Mouse (Mus musculus) neural tube, embryonic 12.5 days (tissue): ENCODE measurements around the gene Elavl3. TPM values are rescaled to one million over a fixed set of nuclear protein-coding genes. Genes with fewer than 3 reads are reported as not detected.

Source experiments
- ATAC-seq: fragments of 200-750 bp; cut with Nextera tagmentation; 2 replicates; pipeline ENCODE4 v1.8.0; 2017; ENCODE audit warnings: low read depth, mild to moderate bottlenecking, moderate TSS enrichment, moderate library complexity; ENCODE audit not compliant: low FRiP score
- H3K27ac ChIP-seq: fragments of 300-500 bp; sonication (generic); 2 replicates; pipeline ENCODE4 v1.5.1; 2016
- H3K27me3 ChIP-seq: fragments of 300-500 bp; sonication (generic); replicated peaks from 2 replicates; pipeline ENCODE4 v1.6.1; 2016; ENCODE audit warnings: mild to moderate bottlenecking
- H3K36me3 ChIP-seq: fragments of 300-500 bp; sonication (generic); 2 replicates; pipeline ENCODE4 v1.6.1; 2016; ENCODE audit warnings: mild to moderate bottlenecking
- H3K4me1 ChIP-seq: fragments of 300-500 bp; sonication (generic); 2 replicates; pipeline ENCODE4 v1.6.1; 2016
- H3K4me2 ChIP-seq: fragments of 300-500 bp; sonication (generic); replicated peaks from 2 replicates; pipeline ENCODE4 v1.6.1; 2016; ENCODE audit warnings: mild to moderate bottlenecking
- H3K4me3 ChIP-seq: fragments of 300-500 bp; sonication (generic); 2 replicates; pipeline ENCODE4 v1.5.1; 2016
- H3K9ac ChIP-seq: fragments of 300-500 bp; sonication (generic); 2 replicates; pipeline ENCODE4 v1.6.1; 2016; ENCODE audit warnings: mild to moderate bottlenecking
- H3K9me3 ChIP-seq: fragments of 300-500 bp; sonication (generic); 2 replicates; pipeline ENCODE4 v1.6.1; 2016; ENCODE audit warnings: mild to moderate bottlenecking
- WGBS: fragments of 180-500 bp; shearing (Covaris S2); methylation state at CpG from one replicate; pipeline ENCODE4 v1.1.7; 2016; 5-methylcytosine and 5-hydroxymethylcytosine counted together
- polyA plus RNA-seq: library from polyadenylated mRNA; unstranded; fragments of >200 nt; fragmentation: Nextera tagmentation; extraction: Ambion mirVana; gene quantifications from 2 replicates; pipeline ENCODE4 v1.2.1, GENCODE M21; 2016

Gene Elavl3
- polyA plus RNA-seq, 1 experiment from 2014 or later = 73.5 TPM

- Histone ChIP-seq H3K9ac (no peak overlapping the region), H3K27ac (no peak overlapping the region), H3K4me3 (no peak overlapping the region), H3K36me3 (no peaks in the 10 kb centered on the region), H3K9me3 (no peaks in the 10 kb centered on the region), H3K27me3 (no peaks in the 10 kb centered on the region), H3K4me1 (no peaks in the 10 kb centered on the region), H3K4me2 (no peak overlapping the region)
- no peak for ATAC-seq
- whole genome bisulfite sequencing = 67% methylated on average over 6 of the region's 6 CpGs
Measured at GRCm38 (mm10) chr9:21968883-21969282, 82.9 kb downstream of the Elavl3 start.

Other genes with a start within 250 kb of the Elavl3 start
- 0.53 TPM in 1 of 2 replicates, not detected in the other for gene Angptl8, start 216.5 kb downstream of the Elavl3 start, polyA plus RNA-seq
- 26.2 and 26.9 TPM in 2 replicates for gene Dock6, start 199.4 kb downstream of the Elavl3 start, polyA plus RNA-seq
- gene Rab3d, start 133.8 kb downstream of the Elavl3 start, polyA plus RNA-seq = 19.3 and 21.3 TPM in 2 replicates
- gene Ccdc159, start 124.6 kb downstream of the Elavl3 start, polyA plus RNA-seq = 6.4 and 6.6 TPM in 2 replicates
- 36.1 and 42.3 TPM in 2 replicates for gene Tmem205, start 124.5 kb downstream of the Elavl3 start, polyA plus RNA-seq
- 53.3 and 56.2 TPM in 2 replicates for gene Plppr2, start 115.0 kb downstream of the Elavl3 start, polyA plus RNA-seq
- 8.1 and 9.7 TPM in 2 replicates for gene Swsap1, start 96.3 kb downstream of the Elavl3 start, polyA plus RNA-seq
- gene Epor, start 88.5 kb downstream of the Elavl3 start, polyA plus RNA-seq = 3.5 and 4.0 TPM in 2 replicates
- gene Rgl3, start 62.6 kb downstream of the Elavl3 start, polyA plus RNA-seq = 2.0 and 2.8 TPM in 2 replicates
- gene Ccdc151, start 49.4 kb downstream of the Elavl3 start, polyA plus RNA-seq = 2.7 and 3.6 TPM in 2 replicates
- gene Prkcsh, start 49.2 kb downstream of the Elavl3 start, polyA plus RNA-seq = 104 and 109 TPM in 2 replicates
- not detected in 2 replicates for gene Gm49318, start 19.2 kb upstream of the Elavl3 start, polyA plus RNA-seq
- gene Zfp653, start 19.4 kb upstream of the Elavl3 start, polyA plus RNA-seq = 19.6 and 20.7 TPM in 2 replicates
- 46.7 and 47.3 TPM in 2 replicates for gene Ecsit, start 33.4 kb upstream of the Elavl3 start, polyA plus RNA-seq
- gene Cnn1, start 47.2 kb upstream of the Elavl3 start, polyA plus RNA-seq = 0.39 and 1.4 TPM in 2 replicates
- 171 and 172 TPM in 2 replicates for gene Elof1, start 65.1 kb upstream of the Elavl3 start, polyA plus RNA-seq
- 5.2 and 5.8 TPM in 2 replicates for gene Acp5, start 83.7 kb upstream of the Elavl3 start, polyA plus RNA-seq
- gene Pigyl, start 104.8 kb upstream of the Elavl3 start, polyA plus RNA-seq = 63.2 and 68.4 TPM in 2 replicates
- gene Zfp872, start 136.1 kb upstream of the Elavl3 start, polyA plus RNA-seq = 0.13 and 0.33 TPM in 2 replicates
- gene Zfp809, start 173.7 kb upstream of the Elavl3 start, polyA plus RNA-seq = 10.6 and 10.8 TPM in 2 replicates
- gene Zfp599, start 207.9 kb upstream of the Elavl3 start, polyA plus RNA-seq = 4.7 and 5.1 TPM in 2 replicates